Mouse (Mus musculus) monocyte, adult 2 months (primary cell): ENCODE data around the gene Itga5.

Experiments
- DNase-seq, 2 experiments: peaks; one replicate each; pipeline ENCODE4 v3.0.0; 2022; ENCODE audit warnings: low spot score in 2 of 2, low read depth in 1 of 2

Gene Itga5

DNA sequence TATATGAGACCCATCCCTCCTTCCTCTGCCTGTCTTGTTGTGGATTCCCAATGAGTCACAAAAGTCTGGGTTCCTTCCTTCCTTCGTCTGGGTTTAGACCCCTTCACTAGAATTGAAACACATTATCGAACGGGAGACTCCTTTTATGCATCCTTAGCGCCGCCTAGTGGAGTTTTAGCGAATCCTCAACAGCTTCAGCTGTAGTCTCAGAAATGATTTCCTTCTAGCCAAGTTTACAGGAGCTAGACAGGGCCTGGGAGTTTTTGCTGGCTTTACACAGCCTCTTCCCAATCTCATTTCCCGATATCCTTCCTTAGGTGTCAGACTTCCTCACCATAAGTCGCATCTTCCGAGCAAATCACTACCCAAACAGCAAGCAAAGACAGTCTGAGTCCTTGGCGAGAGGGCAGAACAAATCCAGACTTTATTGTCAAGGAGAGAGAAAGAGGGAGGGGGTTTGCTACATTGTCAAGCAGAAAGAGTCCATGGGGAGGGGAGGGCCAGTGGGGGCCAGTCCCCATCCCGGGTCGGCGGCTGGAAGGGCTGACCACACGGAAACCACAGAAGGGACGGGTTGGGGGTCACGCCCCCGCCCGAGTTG is 53.0 kb downstream of the Itga5 start:
- DNase-seq: no peak

DNA sequence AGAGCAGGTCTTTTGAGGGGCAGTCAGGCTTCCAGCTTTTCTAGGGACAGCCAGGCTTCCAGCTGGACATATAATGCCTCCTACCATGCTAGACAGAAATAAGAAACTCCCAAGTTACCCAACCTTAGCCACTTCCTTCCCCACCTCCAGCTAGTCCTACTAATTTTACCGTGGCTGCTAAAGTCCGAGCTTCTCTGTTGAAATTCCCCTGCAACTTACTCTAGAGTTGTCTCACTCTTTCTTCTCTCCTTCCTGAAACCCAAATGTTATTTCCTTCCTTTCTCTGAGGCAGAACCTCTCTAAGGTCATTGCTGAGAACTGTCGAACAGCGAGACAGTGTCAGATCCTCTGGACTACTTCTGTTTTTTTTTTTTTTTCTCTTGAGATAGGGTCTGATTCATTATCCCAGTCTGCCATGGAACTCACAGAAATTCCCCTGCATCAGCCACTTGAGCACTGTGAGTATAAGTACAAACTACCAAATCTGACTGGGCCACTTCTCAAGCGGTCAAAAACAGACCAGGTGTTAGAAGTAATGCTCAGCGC is 56.1 kb downstream of the Itga5 start, which contains the start of gene Gpr84:
Gene Gpr84 (minus strand): TSS at position 248 of the 546 bp plus-strand sequence.
- peak; percentile 19 to 38 for DNase-seq

GRCm38 (mm10) chr15:103308876-103309580 is 57.5 kb downstream of the Itga5 start:
- no peak for DNase-seq

DNA sequence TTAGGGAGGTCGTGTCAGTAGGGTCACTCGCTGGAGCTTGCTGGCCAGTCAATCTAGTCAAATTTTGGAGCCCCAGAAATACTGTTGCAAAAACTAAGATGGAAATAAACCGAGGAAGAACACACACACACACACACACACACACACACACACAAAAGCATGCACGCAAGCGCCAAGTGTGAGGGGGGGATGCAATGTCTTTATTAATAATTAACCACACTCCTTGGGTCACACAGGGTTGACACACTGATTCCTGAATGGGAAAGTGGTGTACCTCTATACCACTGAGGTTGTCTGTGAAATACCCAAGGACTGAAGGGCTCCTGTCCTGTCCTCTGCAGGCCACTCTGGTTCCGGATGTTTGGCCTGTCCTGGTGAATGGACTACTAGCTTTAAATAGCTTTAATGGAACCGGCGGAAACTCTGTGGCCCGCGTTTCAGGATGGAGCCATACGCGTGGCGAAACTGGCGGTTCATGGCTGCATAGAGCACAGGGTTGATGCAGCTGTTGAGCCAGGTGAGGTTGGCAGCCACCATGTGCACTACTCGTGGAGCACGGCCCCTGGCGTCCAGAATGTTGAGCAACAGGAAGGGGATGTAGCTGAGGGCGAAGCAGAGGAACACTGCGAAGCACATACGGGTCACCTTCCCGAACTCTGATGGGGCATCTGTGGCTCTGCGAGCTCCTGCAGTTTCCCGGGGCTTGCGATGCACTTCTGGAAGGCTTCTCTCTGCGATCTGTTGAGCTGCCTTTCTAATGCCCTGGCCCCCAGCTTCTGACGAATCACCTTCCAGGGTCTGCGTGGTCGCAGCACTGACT is 58.3 kb downstream of the Itga5 start:
- DNase-seq: no peak

DNA sequence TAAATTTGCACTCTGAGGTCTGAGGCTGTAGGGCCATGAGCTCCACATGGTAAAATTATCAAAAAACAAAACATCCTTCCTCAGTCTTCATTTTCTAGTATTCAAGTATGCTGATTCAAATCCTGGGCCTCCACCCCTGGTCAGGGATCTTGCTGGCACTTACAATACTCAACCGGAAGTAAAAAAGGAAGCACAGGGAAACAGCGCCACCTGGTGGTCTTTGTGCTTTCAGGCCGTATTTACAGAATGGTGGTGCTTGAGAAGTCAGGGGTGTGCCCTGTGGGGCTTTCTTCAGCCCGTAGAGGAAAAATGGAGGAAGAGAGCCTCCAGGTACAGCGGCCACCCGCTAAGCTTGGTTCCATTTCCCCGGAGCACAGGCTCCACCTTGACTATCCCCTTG is 59.4 kb downstream of the Itga5 start:
- DNase-seq: peak; percentile 76 to 88

DNA sequence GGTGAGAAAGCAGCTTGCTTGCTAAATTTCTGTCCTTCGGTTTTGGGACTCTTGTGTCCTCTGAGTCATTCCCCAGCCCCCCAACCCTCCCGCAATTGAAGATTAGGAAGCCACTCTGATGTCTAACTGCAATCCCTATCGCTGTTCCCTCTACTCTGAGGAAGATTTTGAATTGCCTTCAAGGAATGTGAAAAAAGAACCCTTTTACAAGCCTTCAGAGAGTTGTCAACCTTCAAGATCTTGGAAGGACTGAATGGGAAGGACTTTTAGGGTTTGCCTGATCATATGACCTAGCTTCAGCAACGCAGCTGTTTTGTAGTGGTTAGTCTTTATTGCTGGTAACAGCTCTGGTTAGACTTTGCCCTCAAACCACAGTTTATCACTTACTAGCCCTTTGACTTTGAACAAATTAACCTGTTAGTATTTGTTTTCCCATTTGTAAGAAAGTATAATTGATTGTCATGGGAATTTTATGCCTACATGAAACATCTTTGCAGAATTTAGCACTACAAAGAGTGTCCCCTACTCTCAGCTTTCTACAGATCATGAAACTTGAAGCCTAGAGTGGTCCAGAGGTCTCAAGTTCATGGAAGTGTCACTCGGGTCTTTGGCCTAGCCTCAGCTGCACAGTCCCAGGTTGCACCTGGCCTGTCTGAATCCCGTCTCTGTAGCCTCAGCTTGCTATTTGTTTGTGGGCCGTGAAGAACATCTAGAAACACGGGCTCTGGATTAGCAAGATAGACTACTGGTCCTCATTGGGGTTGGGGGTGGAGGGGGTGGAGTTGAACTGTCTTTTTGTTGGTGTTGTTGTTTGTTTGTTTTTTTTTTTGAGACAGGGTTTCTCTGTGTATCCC is 60.5 kb downstream of the Itga5 start:
- no peak for DNase-seq

DNA sequence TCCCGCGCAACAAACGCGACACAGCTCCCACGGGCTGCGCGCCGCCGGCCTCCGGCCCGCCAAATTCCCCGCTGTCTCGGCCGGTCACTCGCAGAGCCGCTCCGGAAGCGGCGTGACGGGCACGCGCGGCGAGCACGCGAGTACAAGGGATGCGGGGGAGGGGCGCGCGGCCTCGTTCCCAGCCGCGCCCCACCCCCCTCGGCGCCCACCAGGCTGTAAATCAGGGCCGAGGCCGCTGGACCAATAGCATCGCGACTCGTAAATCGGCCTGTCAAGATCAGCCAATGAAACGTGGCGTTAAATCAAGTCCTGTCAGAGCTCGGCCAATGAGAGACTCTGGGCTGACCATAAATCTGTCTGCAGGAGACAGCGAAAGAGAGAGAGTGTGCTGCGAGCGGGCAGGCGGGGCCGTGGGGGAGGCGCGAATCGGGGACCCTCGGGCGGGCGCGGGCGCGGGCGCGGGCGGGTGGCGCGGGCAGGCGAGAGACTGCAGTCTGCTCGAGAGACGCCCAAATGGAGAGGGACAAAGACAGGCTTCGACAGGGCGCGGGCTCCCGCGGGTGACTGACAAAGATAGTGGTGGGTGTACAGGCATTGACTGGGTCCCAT is 61.4 kb downstream of the Itga5 start:
- peak; percentile 60 to 61 for DNase-seq

DNA sequence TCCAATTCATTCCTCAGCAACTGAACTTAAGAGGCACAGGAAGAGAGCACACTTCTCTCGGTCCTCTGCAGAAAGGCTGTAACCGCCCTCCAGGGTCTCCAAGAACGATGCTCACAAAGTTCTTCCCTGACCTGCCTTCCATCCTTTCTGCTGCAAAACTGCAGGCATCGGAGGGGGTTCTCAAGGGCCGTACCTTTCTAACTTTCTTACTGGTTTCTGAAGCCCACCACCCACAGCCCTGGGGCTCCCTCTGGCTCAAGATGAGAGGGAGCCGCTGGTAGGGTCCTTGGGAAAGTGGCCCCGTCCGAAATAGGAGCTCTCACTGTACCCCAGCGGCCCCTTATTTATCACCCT is 62.0 kb downstream of the Itga5 start:
- no peak for DNase-seq

DNA sequence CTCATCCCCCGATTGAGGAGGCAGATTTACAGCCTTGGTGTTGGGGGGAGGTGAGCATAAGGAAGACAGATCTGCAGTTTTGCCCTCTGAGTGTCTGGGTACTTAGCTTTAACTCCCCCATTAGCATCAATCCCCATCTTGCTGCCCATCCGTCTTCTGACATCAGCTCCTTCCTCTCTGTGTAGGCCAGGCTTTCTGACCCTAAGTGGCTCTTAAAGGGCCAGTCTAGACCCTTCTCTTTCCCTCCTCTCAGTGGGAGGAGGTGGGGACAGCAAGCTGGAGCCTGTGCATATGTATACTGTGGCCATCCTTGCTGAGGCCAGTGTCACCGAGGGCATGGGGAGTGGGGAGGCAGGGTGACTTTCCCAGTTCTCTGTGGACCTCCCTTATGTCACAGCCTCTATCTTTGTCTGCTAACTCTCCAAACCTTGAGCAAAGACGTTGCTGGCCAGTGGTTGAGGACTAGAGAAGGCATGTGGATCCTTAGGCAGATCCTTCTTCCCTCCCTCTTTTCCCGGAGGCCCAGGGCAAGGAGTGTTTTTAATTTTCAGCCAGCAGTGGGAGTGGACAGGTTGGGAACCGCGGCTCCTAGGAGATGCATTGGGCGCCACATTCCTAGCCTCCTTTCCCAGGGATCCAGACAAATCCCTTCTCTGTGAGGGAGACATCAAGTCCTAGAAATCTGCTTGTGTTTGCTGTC is 62.5 kb downstream of the Itga5 start:
- DNase-seq: no peak

DNA sequence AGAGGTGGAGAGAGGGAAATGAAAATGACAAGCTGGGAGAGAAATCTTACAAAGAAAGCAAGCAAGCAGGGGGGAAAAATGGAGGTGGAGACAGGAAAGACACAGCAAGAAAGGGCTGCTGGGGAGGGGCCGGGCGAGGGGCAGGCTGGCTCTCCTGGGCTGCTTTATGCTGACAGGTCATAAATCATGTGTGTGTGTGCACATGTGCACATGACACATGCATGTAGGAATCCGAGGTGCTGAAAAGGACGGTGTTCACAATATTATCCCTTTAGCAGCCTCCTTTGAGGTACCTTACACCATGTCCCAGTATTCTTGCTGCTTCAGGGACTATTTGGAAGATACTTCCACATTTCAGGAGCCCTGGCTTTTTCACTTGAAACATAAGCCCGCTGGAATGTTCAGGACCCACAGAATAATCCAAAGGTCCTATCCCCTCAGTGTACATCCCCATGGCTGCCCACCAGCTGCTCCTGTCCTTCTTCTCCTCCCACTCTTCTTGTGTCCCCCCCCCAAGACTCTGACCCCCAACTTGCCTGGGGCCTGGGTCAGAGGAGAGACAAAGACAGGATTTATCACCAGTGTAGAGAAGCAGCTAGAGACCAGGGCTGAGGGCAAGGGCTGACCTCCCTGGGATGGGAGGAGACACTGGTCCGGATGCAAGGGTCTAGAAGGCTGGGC is 64.1 kb downstream of the Itga5 start:
- DNase-seq: no peak

DNA sequence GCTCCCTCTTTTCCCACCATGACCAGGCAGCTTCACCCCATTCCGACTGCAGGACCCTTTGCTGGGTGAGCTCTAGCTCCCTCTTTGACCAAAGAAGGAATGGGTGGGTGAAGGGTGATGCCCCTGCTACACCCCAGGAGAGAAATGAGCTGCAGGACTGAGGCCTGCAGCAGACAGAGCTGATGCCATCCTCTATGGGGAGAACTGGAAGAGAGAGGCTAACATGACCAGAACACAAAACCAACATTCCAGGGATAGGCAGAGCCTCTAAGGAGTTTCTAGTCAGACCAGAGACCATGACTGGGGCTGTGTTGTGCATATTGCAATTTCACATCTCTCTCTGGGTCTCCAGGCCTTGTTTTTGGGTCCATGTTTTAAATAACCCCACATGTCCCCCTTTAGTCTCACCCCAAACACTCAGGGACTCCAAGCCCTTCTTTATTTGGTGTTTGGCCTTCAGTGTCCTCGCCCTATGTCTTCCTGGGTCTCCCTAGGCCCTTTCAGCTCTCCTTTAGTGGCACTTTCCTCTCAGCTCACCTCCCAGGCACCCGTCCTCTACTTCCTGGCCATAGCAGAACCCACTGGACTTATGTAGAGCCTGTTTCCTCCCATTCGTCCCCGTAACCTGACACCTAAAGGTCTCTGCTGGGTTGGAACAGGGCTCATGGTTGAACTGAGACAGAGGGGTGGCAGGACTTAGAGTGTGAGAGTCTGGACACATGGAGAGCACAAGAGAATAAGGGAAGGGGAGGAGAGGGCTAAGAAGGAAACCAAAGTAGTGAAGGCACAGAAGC is 64.8 kb downstream of the Itga5 start:
- DNase-seq: no peak

- DNase-seq: no peak
Observed at GRCm38 (mm10) chr15:103301046-103301445, 65.5 kb downstream of the Itga5 start.

DNA sequence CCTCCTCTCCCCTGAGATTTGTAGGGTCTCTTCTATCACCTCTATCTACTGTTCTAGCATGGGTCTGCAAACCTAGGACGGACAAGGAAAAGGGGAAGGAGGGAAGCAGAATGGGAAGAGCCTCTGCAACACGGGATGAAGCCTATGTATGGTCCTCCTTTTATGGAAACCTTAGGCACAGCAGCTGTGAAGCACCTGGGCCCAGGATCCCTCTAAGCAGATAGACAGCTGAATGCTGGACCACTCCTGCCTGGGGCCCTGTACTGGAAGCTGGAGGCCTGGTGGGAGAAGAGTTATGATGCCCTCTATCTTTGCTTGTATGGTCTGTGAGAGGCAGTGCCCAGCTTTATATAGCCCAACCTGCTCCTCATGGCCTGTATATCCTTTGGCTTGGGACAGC is 66.0 kb downstream of the Itga5 start:
- no peak for DNase-seq

GRCm38 (mm10) chr15:103300067-103300471 is 66.5 kb downstream of the Itga5 start:
- DNase-seq: no peak

DNA sequence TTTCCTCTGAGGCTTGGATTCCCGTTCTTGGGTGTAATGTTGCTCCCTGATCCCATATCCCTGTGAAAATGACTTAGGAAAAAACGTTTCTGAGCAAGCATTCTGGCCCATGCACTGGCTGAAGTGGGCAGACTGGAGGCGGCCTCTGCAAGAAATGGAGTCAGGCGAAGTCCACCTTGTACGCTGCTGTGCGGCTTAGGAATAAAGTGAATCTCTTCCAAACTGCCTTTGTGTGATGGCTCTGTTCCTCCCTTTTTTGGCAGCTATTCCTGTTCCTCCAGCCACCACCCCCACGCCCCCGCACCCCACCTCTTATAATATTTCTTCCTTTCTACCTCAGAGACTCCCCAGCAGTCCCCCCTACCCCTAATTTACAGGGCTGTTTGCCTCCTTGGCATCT is 66.9 kb downstream of the Itga5 start:
- no peak for DNase-seq

GRCm38 (mm10) chr15:103298861-103299616 is 67.5 kb downstream of the Itga5 start:
- no peak for DNase-seq

- no peak for DNase-seq
Observed at GRCm38 (mm10) chr15:103298026-103298425, 68.5 kb downstream of the Itga5 start.

DNA sequence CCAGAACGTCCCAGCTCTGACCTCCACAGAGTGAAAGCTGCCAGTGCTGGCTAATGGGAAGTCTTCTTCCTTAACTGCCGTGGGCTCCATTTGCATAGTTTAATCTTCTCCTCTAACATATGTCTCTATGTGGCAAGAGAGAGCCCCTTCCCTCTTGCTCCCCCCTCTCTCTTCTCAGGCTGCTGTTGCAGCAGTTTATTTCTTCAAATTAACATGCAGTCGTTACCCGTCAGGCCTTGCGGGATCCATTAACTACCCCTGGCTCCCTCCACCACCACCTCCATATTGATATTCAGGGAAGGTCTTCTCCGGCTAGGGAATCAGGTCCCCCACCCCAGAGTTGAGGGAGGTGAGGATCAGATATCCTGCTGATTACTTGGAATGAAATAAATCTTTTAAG is 69.2 kb downstream of the Itga5 start:
- no peak for DNase-seq
